Mouse (Mus musculus) megakaryocyte, embryonic 14.5 days (primary cell): Measurements from ENCODE around the gene Chd2. TPM values are rescaled to one million over a fixed set of nuclear protein-coding genes. Genes with fewer than 3 reads are reported as not detected.

Experiments used
- H3K27me3 ChIP-seq: replicated peaks from 2 replicates; pipeline ENCODE3; 2012; ENCODE audit warnings: inconsistent platforms
- H3K36me3 ChIP-seq: replicated peaks from 2 replicates; pipeline ENCODE3; 2012; ENCODE audit warnings: low read length, inconsistent platforms, mixed read lengths
- H3K4me1 ChIP-seq: 2 replicates; pipeline ENCODE4 v1.6.1; 2012; ENCODE audit warnings: inconsistent platforms
- H3K4me3 ChIP-seq: replicated peaks from 2 replicates; pipeline ENCODE3; 2012; ENCODE audit warnings: moderate library complexity, mild to moderate bottlenecking, inconsistent platforms
- H3K9me3 ChIP-seq: 2 replicates; pipeline ENCODE4 v1.6.1; 2012; ENCODE audit warnings: inconsistent platforms
- FLI1 ChIP-seq: IDR thresholded peaks from 2 replicates; pipeline ENCODE4 v1.6.1; 2012; ENCODE audit warnings: low read length, inconsistent platforms, mixed read lengths
- GATA1 ChIP-seq: IDR thresholded peaks from 3 replicates; pipeline ENCODE4 v1.6.1; 2012; ENCODE audit warnings: mixed read lengths, low read length, inconsistent platforms, borderline replicate concordance
- polyA plus RNA-seq: library from polyadenylated mRNA; stranded (reverse); fragments of >175 nt; gene quantifications from 2 replicates; pipeline ENCODE4 v1.2.3, GENCODE M21; 2012; ENCODE audit warnings: low replicate concordance; ENCODE audit not compliant: insufficient read depth

Gene Chd2
- polyA plus RNA-seq, 1 experiment: 38.7 TPM

GRCm38 (mm10) chr7:73389871-73390294 is 151.7 kb downstream of the Chd2 start:
- peaks cover 8% of the 10 kb centered on the region for H3K9me3 ChIP-seq
- peaks cover 80% of the 10 kb centered on the region for H3K27me3 ChIP-seq
- H3K4me1 ChIP-seq: peaks cover 15% of the 10 kb centered on the region
- no peak for TF ChIP-seq FLI1
- no peak for TF ChIP-seq GATA1
- no peak overlapping the region for H3K4me3 ChIP-seq
- no peaks in the 10 kb centered on the region for H3K36me3 ChIP-seq

- peaks cover 15% of the 10 kb centered on the region for H3K4me1 ChIP-seq
- H3K4me3 ChIP-seq: no peak overlapping the region
- peaks cover 7% of the 10 kb centered on the region for H3K9me3 ChIP-seq
- H3K27me3 ChIP-seq: peaks cover 80% of the 10 kb centered on the region
- TF ChIP-seq FLI1: no peak
- TF ChIP-seq GATA1: no peak
- H3K36me3 ChIP-seq: no peaks in the 10 kb centered on the region
These were observed 152.2 kb downstream of the Chd2 start for GRCm38 (mm10) chr7:73389419-73389818.

- no peak for TF ChIP-seq FLI1
- TF ChIP-seq GATA1: no peak
- H3K27me3 ChIP-seq: peaks cover 82% of the 10 kb centered on the region
- H3K9me3 ChIP-seq: peaks cover 7% of the 10 kb centered on the region
- H3K36me3 ChIP-seq: no peaks in the 10 kb centered on the region
- peaks cover 15% of the 10 kb centered on the region for H3K4me1 ChIP-seq
- H3K4me3 ChIP-seq: no peak overlapping the region
These were observed 152.8 kb downstream of the Chd2 start for GRCm38 (mm10) chr7:73388866-73389265.

GRCm38 (mm10) chr7:73382843-73383242 is 158.8 kb downstream of the Chd2 start:
- H3K27me3 ChIP-seq: peaks cover 64% of the 10 kb centered on the region
- no peaks in the 10 kb centered on the region for H3K9me3 ChIP-seq
- H3K4me1 ChIP-seq: no peaks in the 10 kb centered on the region
- TF ChIP-seq FLI1: no peak
- TF ChIP-seq GATA1: no peak
- no peaks in the 10 kb centered on the region for H3K36me3 ChIP-seq
- H3K4me3 ChIP-seq: no peak overlapping the region

GRCm38 (mm10) chr7:73378034-73378433 is 163.6 kb downstream of the Chd2 start:
- Histone ChIP-seq H3K4me1 (peaks cover 21% of the 10 kb centered on the region), H3K4me3 (no peak overlapping the region), H3K36me3 (no peaks in the 10 kb centered on the region), H3K27me3 (peaks cover 84% of the 10 kb centered on the region), H3K9me3 (peaks cover 10% of the 10 kb centered on the region)
- no peak for TF ChIP-seq FLI1
- TF ChIP-seq GATA1: no peak

- TF ChIP-seq GATA1 (no peak), FLI1 (no peak)
- Histone ChIP-seq H3K27me3 (peaks cover 86% of the 10 kb centered on the region), H3K36me3 (no peaks in the 10 kb centered on the region)
These were observed 164.3 kb downstream of the Chd2 start for GRCm38 (mm10) chr7:73377307-73377706.

More at GRCm38 (mm10) chr7:73377307-73377706, 164.3 kb downstream of the Chd2 start:
- Histone ChIP-seq H3K9me3 (peaks cover 11% of the 10 kb centered on the region), H3K4me1 (peaks cover 26% of the 10 kb centered on the region), H3K4me3 (no peak overlapping the region)

Other genes starting within 250 kb of the Chd2 start
- gene Rgma, start 166.3 kb downstream of the Chd2 start, polyA plus RNA-seq: 1.1 TPM in 1 of 2 replicates, not detected in the other
- gene Fam174b, start 198.5 kb upstream of the Chd2 start, polyA plus RNA-seq: 3.3 and 5.4 TPM in 2 replicates